In genomic region chr10:77741924-77742688, GRCm38 (mm10) we compare ENCODE assay signal across 23 mouse cellular contexts. TPM values are rescaled to one million over a fixed set of nuclear protein-coding genes. Genes with fewer than 3 reads are reported as not detected.
DNase-seq lines count a peak whose midpoint lies in the region; ATAC-seq and TF ChIP-seq lines count a peak whose summit lies in the region.
"Not testable (repeated sequence)": the region's sequence is repeated elsewhere in the genome, so short reads cannot be mapped to it uniquely, and the experiment has no call there.
"Had no signal": no experiment of that assay in that cellular context is flagged by ENCODE, and none has a peak within 500 bp of the region (broad histone marks: within the 10 kb centered on the region; RNA-seq: fewer than 3 reads in every experiment).

TSS of gene Gm18596 (minus strand) at chr10:77742638.

- peak within 1 kb of the TSS; percentile 43; the same call in 1 of the 2 replicates for H3K27ac ChIP-seq in forebrain, embryonic 12.5 days
- H3K27ac ChIP-seq in forebrain, postnatal 0 days (ENCODE audit: low read depth, low read length): not testable (repeated sequence)
- H3K27ac ChIP-seq in limb, embryonic 10.5 days: peak within 1 kb of the TSS; percentile 59; the same call in 1 of the 2 replicates
- peak within 1 kb of the TSS; percentile 25; the same call in 1 of the 2 replicates for H3K27ac ChIP-seq in midbrain, embryonic 12.5 days (replicated peaks)

- TF ChIP-seq CTCF in brain, embryonic 14.5 days (IDR thresholded peaks at IDR 0.05; ENCODE audit: borderline replicate concordance, extremely low read depth, insufficient read depth, insufficient read length); forebrain, postnatal 0 days (IDR thresholded peaks at IDR 0.05; ENCODE audit: low read depth): not testable (repeated sequence)

- not testable (repeated sequence) for ATAC-seq in forebrain, embryonic 12.5 days (ENCODE audit: low FRiP score); forebrain, postnatal 0 days; midbrain, embryonic 12.5 days (ENCODE audit: low FRiP score, low read depth)

- H3K36me3 ChIP-seq in forebrain, embryonic 12.5 days (replicated peaks); forebrain, postnatal 0 days (ENCODE audit: insufficient read depth); limb, embryonic 10.5 days; midbrain, embryonic 12.5 days: not testable (repeated sequence)

- H3K4me2 ChIP-seq in forebrain, embryonic 12.5 days; forebrain, postnatal 0 days (ENCODE audit: low read depth); midbrain, embryonic 12.5 days (replicated peaks): not testable (repeated sequence)

- H3K9ac ChIP-seq in forebrain, embryonic 12.5 days; forebrain, postnatal 0 days; midbrain, embryonic 12.5 days (replicated peaks): not testable (repeated sequence)

- H3K4me3 ChIP-seq in forebrain, embryonic 12.5 days (replicated peaks); forebrain, postnatal 0 days (ENCODE audit: low read depth, low read length); limb, embryonic 10.5 days; midbrain, embryonic 12.5 days: not testable (repeated sequence)

- not testable (repeated sequence) for H3K9me3 ChIP-seq in forebrain, embryonic 12.5 days; forebrain, postnatal 0 days (ENCODE audit: low read length); limb, embryonic 10.5 days (replicated peaks); midbrain, embryonic 12.5 days

- not testable (repeated sequence) for H3K27me3 ChIP-seq in forebrain, embryonic 12.5 days; forebrain, postnatal 0 days (ENCODE audit: insufficient read depth, low read length); limb, embryonic 10.5 days (ENCODE audit: low read depth, poor library complexity, severe bottlenecking); midbrain, embryonic 12.5 days

- DNase-seq in brain, embryonic 14.5 days (ENCODE audit: low read depth): peak; percentile 56
- DNase-seq in cerebellum, postnatal 10 days: peak; percentile 76 to 78
- DNase-seq in forebrain, postnatal 0 days: peak; percentile 19
- not testable (repeated sequence) for DNase-seq in limb, embryonic 10.5 days (ENCODE audit: low spot score)
- peak; percentile 27 to 32 for DNase-seq in right cerebral cortex, postnatal 10 days (ENCODE audit: low spot score in 2 of 2)

- WGBS in forebrain, embryonic 12.5 days: 59% methylated on average over 5 of the region's 5 CpGs
- WGBS in forebrain, postnatal 0 days: 55% methylated on average over 4 of the region's 5 CpGs
- WGBS in limb, embryonic 10.5 days: 49% methylated on average over 5 of the region's 5 CpGs
- 52% methylated on average over 4 of the region's 5 CpGs for WGBS in midbrain, embryonic 12.5 days

- peaks cover 16% of the 10 kb centered on the region for H3K4me1 ChIP-seq in forebrain, embryonic 12.5 days
- H3K4me1 ChIP-seq in forebrain, postnatal 0 days (ENCODE audit: insufficient read depth); midbrain, embryonic 12.5 days: not testable (repeated sequence)
- H3K4me1 ChIP-seq in limb, embryonic 10.5 days: peaks cover 35% of the 10 kb centered on the region

- not testable (repeated sequence) for TF ChIP-seq POLR2A in brain, embryonic 14.5 days (IDR thresholded peaks at IDR 0.05; ENCODE audit: borderline replicate concordance, extremely low read depth, insufficient read depth, insufficient read length, poor library complexity, severe bottlenecking)

RNA-seq across cellular contexts. Expression of gene Gm18596, which starts in this region (rescaled TPM):
- polyA plus RNA-seq in brain, embryonic 14.5 days (2012; rRNA removed): not detected in 2 replicates
- polyA plus RNA-seq in forebrain, embryonic 12.5 days (2016; fragmentation: Nextera tagmentation; extraction: Ambion mirVana): not detected in 2 replicates
- total RNA-seq in forebrain, postnatal 0 days (2014; rRNA removed): not detected in 2 replicates
- not detected in 2 replicates for polyA plus RNA-seq in forebrain, postnatal 0 days (2015; fragmentation: Nextera tagmentation; extraction: Ambion mirVana)
- not detected in 2 replicates for polyA plus RNA-seq in limb, embryonic 10.5 days (2016; fragmentation: Nextera tagmentation; extraction: Ambion mirVana)
- polyA plus RNA-seq in midbrain, embryonic 12.5 days (2016; fragmentation: Nextera tagmentation; extraction: Ambion mirVana): not detected in 2 replicates
- total RNA-seq: adrenal gland, adult 8-10 months; adrenal gland, postnatal 36 days; G1E; gastrocnemius, adult 2 months; gastrocnemius, postnatal 25 days; granulocyte monocyte progenitor cell, adult 5-6 weeks; heart, adult 8-10 months; heart, postnatal 25 days had no signal
- polyA plus RNA-seq: CD4-positive, CD25-positive, alpha-beta regulatory T cell, adult 4 months; embryonic facial prominence, embryonic 13.5 days; G1E; heart, embryonic 12.5 days; heart, embryonic 16.5 days; hindbrain, embryonic 11.5 days; hindbrain, embryonic 16.5 days; inflammation-experienced regulatory T-cells, adult 6 months; intestine, postnatal 0 days had no signal

Comparison
In these comparisons a context has a peak if more than half of its experiments do, and no peak if none do; other contexts are left out.
1. Peak in DNase-seq in brain, embryonic 14.5 days; RNA of the gene not detected or under 1 TPM.
2. Peak in DNase-seq in forebrain, postnatal 0 days; RNA of the gene not detected or under 1 TPM.